Mouse (Mus musculus) myocyte (in vitro differentiated cells): ENCODE results near the gene Acsbg2. TPM values are rescaled to one million over a fixed set of nuclear protein-coding genes. Genes with fewer than 3 reads are reported as not detected.

ENCODE experiments used
- H3K27me3 ChIP-seq: one replicate; pipeline ENCODE4 v1.6.1; 2011; ENCODE audit not compliant: control insufficient read depth, insufficient read depth, insufficient read length
- H3K36me3 ChIP-seq: one replicate; pipeline ENCODE4 v1.6.1; 2011; ENCODE audit not compliant: control insufficient read depth, insufficient read depth
- H3K4me2 ChIP-seq: one replicate; pipeline ENCODE4 v1.6.1; 2011; ENCODE audit warnings: low read depth, control low read depth
- H3K4me3 ChIP-seq: one replicate; pipeline ENCODE4 v1.5.1; 2011; ENCODE audit warnings: mild to moderate bottlenecking, control low read depth, moderate library complexity
- H3K79me2 ChIP-seq: one replicate; pipeline ENCODE4 v1.6.1; 2011; ENCODE audit not compliant: control insufficient read depth, insufficient read depth
- H3ac ChIP-seq: one replicate; pipeline ENCODE4 v1.6.1; 2011; ENCODE audit not compliant: control insufficient read depth, insufficient read length
- CEBPB ChIP-seq: IDR thresholded peaks from 2 replicates; pipeline ENCODE4 v1.6.1; 2011; ENCODE audit warnings: mild to moderate bottlenecking, moderate library complexity; ENCODE audit not compliant: poor library complexity, insufficient read depth, severe bottlenecking
- E2F4 ChIP-seq: IDR thresholded peaks from one replicate; pipeline ENCODE4 v1.6.1; 2011; ENCODE audit warnings: mild to moderate bottlenecking, control low read depth, moderate library complexity; ENCODE audit not compliant: insufficient read depth
- MAX ChIP-seq: IDR thresholded peaks from one replicate; pipeline ENCODE4 v1.6.1; 2011; ENCODE audit warnings: low read depth, mild to moderate bottlenecking, control low read depth
- MYOD1 ChIP-seq, 3 experiments: IDR thresholded peaks; one replicate each; pipeline ENCODE4 v1.6.1; 2011; ENCODE audit warnings: control low read depth in 2 of 3, low read depth in 2 of 3, mild to moderate bottlenecking in 2 of 3, moderate library complexity in 1 of 3; ENCODE audit not compliant: insufficient read length in 2 of 3, control insufficient read depth in 1 of 3
- MYOG ChIP-seq, 3 experiments: IDR thresholded peaks; one replicate each; pipeline ENCODE4 v1.6.1; 2011; ENCODE audit warnings: control low read depth in 2 of 3, low read depth in 2 of 3, mild to moderate bottlenecking in 2 of 3; ENCODE audit not compliant: insufficient read length in 2 of 3, control insufficient read depth in 1 of 3, insufficient read depth in 1 of 3
- POLR2A ChIP-seq: IDR thresholded peaks from one replicate; pipeline ENCODE4 v1.6.1; 2011; ENCODE audit warnings: low read depth, mild to moderate bottlenecking, control low read depth, moderate library complexity; ENCODE audit not compliant: insufficient read length
- POLR2AphosphoS2 ChIP-seq: IDR thresholded peaks from one replicate; pipeline ENCODE4 v1.6.1; 2011; ENCODE audit warnings: low read depth, control low read depth; ENCODE audit not compliant: insufficient read length
- REST ChIP-seq: IDR thresholded peaks from one replicate; pipeline ENCODE4 v1.6.1; 2011; ENCODE audit warnings: mild to moderate bottlenecking, control low read depth, moderate library complexity; ENCODE audit not compliant: insufficient read depth, insufficient read length
- SRF ChIP-seq: IDR thresholded peaks from one replicate; pipeline ENCODE4 v1.6.1; 2011; ENCODE audit warnings: low read depth; ENCODE audit not compliant: control insufficient read depth, insufficient read length
- TCF12 ChIP-seq: IDR thresholded peaks from one replicate; pipeline ENCODE4 v1.6.1; 2011; ENCODE audit warnings: mild to moderate bottlenecking, control low read depth; ENCODE audit not compliant: poor library complexity, insufficient read depth, severe bottlenecking
- TCF3 ChIP-seq: IDR thresholded peaks from one replicate; pipeline ENCODE4 v1.6.1; 2011; ENCODE audit warnings: low read depth, control low read depth; ENCODE audit not compliant: insufficient read length
- USF1 ChIP-seq: IDR thresholded peaks from one replicate; pipeline ENCODE4 v1.6.1; 2011; ENCODE audit warnings: low read depth, mild to moderate bottlenecking, control low read depth, moderate library complexity
- polyA plus RNA-seq: library from polyadenylated mRNA; unstranded; fragments of >200 nt; fragmentation: generic; extraction: Trizol; gene quantifications from one replicate; pipeline ENCODE4 v1.2.1, GENCODE M21; 2012; ENCODE audit warnings: missing spikeins

Gene Acsbg2
- polyA plus RNA-seq, 1 experiment, result not detected

- no peaks in the 10 kb centered on the region for H3K36me3 ChIP-seq
- no peak overlapping the region for H3K4me3 ChIP-seq
- H3ac ChIP-seq, result no peak overlapping the region
- no peak overlapping the region for H3K4me2 ChIP-seq
- 0 out of 2 replicates have a peak, but pooled peaks have one; percentile 10 for TF ChIP-seq CEBPB
- no peak for TF ChIP-seq USF1
- H3K27me3 ChIP-seq, result no peaks in the 10 kb centered on the region
- no peaks in the 10 kb centered on the region for H3K79me2 ChIP-seq
Observed at GRCm38 (mm10) chr17:56819032-56819545, 55.2 kb downstream of the Acsbg2 start.

- Histone ChIP-seq H3K27me3 (no peaks in the 10 kb centered on the region), H3ac (no peak overlapping the region), H3K4me2 (no peak overlapping the region), H3K79me2 (no peaks in the 10 kb centered on the region), H3K36me3 (no peaks in the 10 kb centered on the region), H3K4me3 (no peak overlapping the region)
- TF ChIP-seq TCF12 (no peak), REST (no peak), POLR2AphosphoS2 (no peak), POLR2A (no peak), SRF (no peak), USF1 (no peak), E2F4 (no peak), MYOD1 (IDR thresholded peaks at IDR 0.05; ENCODE audit: control insufficient read depth in 1 of 3, insufficient read length in 2 of 3, low read depth in 2 of 3) (no peak), MYOG (IDR thresholded peaks at IDR 0.05; ENCODE audit: control insufficient read depth in 1 of 3, insufficient read depth in 1 of 3, insufficient read length in 2 of 3, low read depth in 2 of 3) (no peak)
Observed at GRCm38 (mm10) chr17:56818067-56818636, 56.1 kb downstream of the Acsbg2 start.

- Histone ChIP-seq H3K79me2 (no peaks in the 10 kb centered on the region), H3ac (no peak overlapping the region), H3K36me3 (no peaks in the 10 kb centered on the region), H3K27me3 (no peaks in the 10 kb centered on the region), H3K4me2 (no peak overlapping the region), H3K4me3 (no peak overlapping the region)
- TF ChIP-seq MYOG (IDR thresholded peaks at IDR 0.05; ENCODE audit: control insufficient read depth in 1 of 3, insufficient read depth in 1 of 3, insufficient read length in 2 of 3, low read depth in 2 of 3), result no peak
- TF ChIP-seq MAX, result no peak
- TF ChIP-seq POLR2AphosphoS2, result no peak
- no peak for TF ChIP-seq TCF3
- no peak for TF ChIP-seq SRF
- no peak for TF ChIP-seq MYOD1 (IDR thresholded peaks at IDR 0.05; ENCODE audit: control insufficient read depth in 1 of 3, insufficient read length in 2 of 3, low read depth in 2 of 3)
- no peak for TF ChIP-seq POLR2A
Observed at GRCm38 (mm10) chr17:56815057-56815345, 59.2 kb downstream of the Acsbg2 start.

GRCm38 (mm10) chr17:56814316-56815056, 59.8 kb downstream of the Acsbg2 start:
- no peak for TF ChIP-seq POLR2A
- no peak for TF ChIP-seq MYOD1 (IDR thresholded peaks at IDR 0.05; ENCODE audit: control insufficient read depth in 1 of 3, insufficient read length in 2 of 3, low read depth in 2 of 3)
- TF ChIP-seq USF1, result no peak
- TF ChIP-seq TCF3, result no peak
- TF ChIP-seq E2F4, result no peak
- no peak for TF ChIP-seq TCF12
- TF ChIP-seq MYOG (IDR thresholded peaks at IDR 0.05; ENCODE audit: control insufficient read depth in 1 of 3, insufficient read depth in 1 of 3, insufficient read length in 2 of 3, low read depth in 2 of 3), result no peak
- TF ChIP-seq SRF, result no peak
- TF ChIP-seq REST, result no peak
- TF ChIP-seq MAX, result no peak
- TF ChIP-seq CEBPB, result no peak
- no peak for TF ChIP-seq POLR2AphosphoS2
- H3K79me2 ChIP-seq, result no peaks in the 10 kb centered on the region
- H3K4me3 ChIP-seq, result no peak overlapping the region
- no peaks in the 10 kb centered on the region for H3K27me3 ChIP-seq
- H3ac ChIP-seq, result no peak overlapping the region
- H3K4me2 ChIP-seq, result no peak overlapping the region
- H3K36me3 ChIP-seq, result no peaks in the 10 kb centered on the region

- peak in 1 of 3 experiments; percentile 19 for TF ChIP-seq MYOG (IDR thresholded peaks at IDR 0.05; ENCODE audit: control insufficient read depth in 1 of 3, insufficient read depth in 1 of 3, insufficient read length in 2 of 3, low read depth in 2 of 3)
- TF ChIP-seq CEBPB, result 0 out of 2 replicates have a peak, but pooled peaks have one; percentile 34
- no peak for TF ChIP-seq E2F4
- Histone ChIP-seq H3K4me3 (no peak overlapping the region), H3K36me3 (no peaks in the 10 kb centered on the region), H3K27me3 (no peaks in the 10 kb centered on the region), H3K79me2 (no peaks in the 10 kb centered on the region), H3ac (no peak overlapping the region), H3K4me2 (peak overlapping the region; percentile 30)
Observed at GRCm38 (mm10) chr17:56810245-56810644, 64.0 kb downstream of the Acsbg2 start.
